Mouse (Mus musculus): ENCODE data around the gene Esp4.
"Not testable (repeated sequence)": the region's sequence is repeated elsewhere in the genome, so short reads cannot be mapped to it uniquely, and the experiment has no call there.

Esp4 gene

DNA sequence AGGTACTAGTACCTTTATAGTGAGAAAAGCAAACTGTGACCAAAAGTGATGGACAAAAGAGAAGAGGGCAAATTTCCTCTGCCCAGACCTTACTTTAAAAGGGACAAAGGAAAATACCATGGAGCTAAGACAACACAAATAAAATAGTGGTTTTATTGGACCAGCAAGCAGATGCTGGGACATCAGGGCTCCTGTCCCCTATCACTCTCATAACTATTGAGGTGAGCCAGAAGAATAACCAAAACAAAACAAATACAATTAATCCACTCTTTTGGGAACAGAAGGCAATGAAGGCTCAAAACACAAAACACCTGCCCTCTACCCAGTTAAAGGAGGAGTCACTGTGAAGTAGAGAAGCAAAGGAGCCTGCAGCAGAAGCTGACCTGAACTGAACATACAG, at the start of gene Esp4:
Esp4 (plus strand) TSS at position 301 of the 400 bp plus-strand sequence.
- DNase-seq = no peak

DNA sequence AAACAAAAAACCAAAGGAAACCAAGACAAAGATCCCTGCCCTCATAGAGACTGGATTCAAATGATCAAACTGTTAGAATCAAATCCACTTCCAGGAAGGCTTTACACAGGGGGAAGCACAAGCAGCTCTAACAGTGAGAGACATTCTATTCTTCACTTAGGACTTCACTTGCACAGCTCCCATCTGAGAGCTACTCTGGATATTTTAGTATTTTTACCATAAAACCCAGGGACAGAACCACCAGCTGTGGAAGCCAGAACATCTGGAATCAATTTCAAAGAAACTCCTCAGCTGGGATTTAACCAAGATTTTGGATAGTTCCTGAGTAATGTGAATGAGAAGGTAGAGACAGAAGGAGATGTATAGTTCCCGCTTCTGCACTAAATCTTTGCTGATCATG, 44.9 kb upstream of the Esp4 start:
- no peak for DNase-seq

DNA sequence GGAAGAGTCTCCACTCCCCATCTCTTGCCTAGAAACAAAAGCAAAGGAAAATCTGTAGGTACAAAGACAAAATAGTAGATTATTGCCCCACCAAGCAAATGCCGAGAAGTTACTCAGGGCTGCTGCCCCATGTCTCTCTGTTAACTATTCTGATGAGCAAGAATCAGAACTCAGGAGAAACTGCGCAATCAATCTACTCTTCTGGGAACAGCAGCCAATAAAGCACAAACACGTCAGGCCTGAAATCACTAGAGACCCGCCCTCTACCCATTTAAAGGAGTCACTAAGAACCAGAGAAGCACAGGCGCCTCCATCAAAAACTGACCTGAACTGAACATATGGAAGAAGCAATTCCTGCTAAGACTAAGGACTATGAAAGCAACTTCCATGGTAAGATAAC, 37.2 kb upstream of the Esp4 start, which contains the start of gene Esp6:
Esp6 (plus strand) TSS at position 301 of the 400 bp plus-strand sequence.
- no peak for DNase-seq

DNA sequence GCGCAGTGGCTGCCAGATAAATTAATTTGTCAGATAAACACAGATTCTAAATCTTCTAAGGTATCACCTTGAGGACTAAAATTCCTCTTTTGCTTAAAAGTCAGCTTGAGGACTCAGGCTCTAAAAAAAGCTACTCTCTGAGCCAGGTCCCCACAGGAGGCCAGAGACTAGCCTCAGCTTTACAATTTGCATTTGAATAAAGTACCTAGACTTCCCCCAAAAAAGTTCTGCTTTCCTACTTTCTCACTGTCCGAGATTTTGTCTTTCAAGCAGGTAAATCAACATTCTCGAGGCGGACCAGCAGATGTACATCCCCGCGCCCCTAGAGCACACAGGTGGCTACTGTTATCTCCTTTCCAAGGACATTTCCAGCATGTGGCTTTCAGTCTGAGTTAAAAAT, 14.5 kb upstream of the Esp4 start:
- DNase-seq = not testable (repeated sequence)

DNA sequence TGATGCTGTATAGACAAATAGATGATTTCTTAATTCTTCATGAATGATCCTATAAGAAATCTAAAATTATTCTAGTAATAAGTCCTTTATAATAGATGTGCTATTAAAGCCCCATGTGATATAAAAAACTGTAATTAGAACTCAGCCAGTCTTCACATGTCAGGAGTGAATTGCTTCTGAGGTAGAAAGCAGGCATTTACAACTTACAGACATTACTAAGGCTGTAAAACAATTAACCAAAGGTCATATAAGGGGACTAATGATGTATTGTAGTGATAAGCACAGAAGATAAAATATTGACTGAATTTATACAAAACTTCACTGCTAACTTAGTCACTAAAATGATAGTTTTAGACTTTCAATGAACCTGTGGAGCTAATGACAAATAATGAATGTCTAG, 7.1 kb upstream of the Esp4 start:
- no peak for DNase-seq

DNA sequence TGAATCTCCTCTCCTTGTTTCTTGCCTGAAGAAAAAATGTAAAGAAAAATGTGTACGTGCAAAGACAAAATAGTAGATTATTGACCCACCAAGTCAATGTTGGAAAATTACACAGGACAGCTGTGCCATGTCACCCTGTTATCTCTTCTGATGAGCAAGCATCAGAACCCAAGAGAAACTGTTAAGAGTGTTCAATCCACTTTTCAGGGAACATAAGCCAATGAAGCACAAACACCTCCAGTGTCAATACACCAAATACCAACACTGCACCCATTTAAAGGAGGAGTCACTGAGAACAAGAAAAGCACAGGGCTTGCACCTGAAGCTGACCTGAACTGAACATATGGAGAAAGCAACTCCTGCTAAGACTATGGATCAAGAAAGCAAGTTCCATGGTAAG, 33.4 kb downstream of the Esp4 start, which contains the start of gene Esp3:
Esp3 (plus strand) TSS at position 301 of the 400 bp plus-strand sequence.
- DNase-seq = not testable (repeated sequence)
